Mouse (Mus musculus) forebrain, embryonic 14.5 days (tissue): Measurements from ENCODE around the gene Tmtc1. TPM values are rescaled to one million over a fixed set of nuclear protein-coding genes. Genes with fewer than 3 reads are reported as not detected.

ENCODE experiments used
- ATAC-seq: fragments of 200-750 bp; cut with Nextera tagmentation; 2 replicates; pipeline ENCODE4 v1.8.0; 2017; ENCODE audit warnings: mild to moderate bottlenecking, moderate library complexity
- DNase-seq: peaks from one replicate; pipeline ENCODE4 v3.0.0-alpha.2; 2015; ENCODE audit warnings: low spot score
- H3K27ac ChIP-seq: fragments of 300-500 bp; sonication (generic); 2 replicates; pipeline ENCODE4 v1.5.1; 2014; ENCODE audit warnings: low read depth, mild to moderate bottlenecking, control low read depth, low read length, moderate library complexity
- H3K27me3 ChIP-seq: fragments of 300-500 bp; sonication (generic); replicated peaks from 2 replicates; pipeline ENCODE4 v1.6.1; 2014; ENCODE audit warnings: low read length, control low read depth, mixed read lengths; ENCODE audit not compliant: control insufficient read depth, insufficient read depth
- H3K36me3 ChIP-seq: fragments of 300-500 bp; sonication (generic); 2 replicates; pipeline ENCODE4 v1.6.1; 2014; ENCODE audit warnings: low read length, control low read depth; ENCODE audit not compliant: control insufficient read depth, insufficient read depth
- H3K4me1 ChIP-seq: fragments of 300-500 bp; sonication (generic); 2 replicates; pipeline ENCODE4 v1.6.1; 2014; ENCODE audit warnings: antibody characterized with exemption, low read length, control low read depth; ENCODE audit not compliant: control insufficient read depth, insufficient read depth
- H3K4me2 ChIP-seq: fragments of 300-500 bp; sonication (generic); 2 replicates; pipeline ENCODE4 v1.6.1; 2014; ENCODE audit warnings: mild to moderate bottlenecking, control low read depth, low read length
- H3K4me3 ChIP-seq: fragments of 300-500 bp; sonication (generic); 2 replicates; pipeline ENCODE4 v1.5.1; 2014; ENCODE audit warnings: low read depth, low read length, control low read depth
- H3K9ac ChIP-seq: fragments of 300-500 bp; sonication (generic); 2 replicates; pipeline ENCODE4 v1.6.1; 2014; ENCODE audit warnings: mild to moderate bottlenecking, low read length, control low read depth, moderate library complexity
- H3K9me3 ChIP-seq: fragments of 300-500 bp; sonication (generic); replicated peaks from 2 replicates; pipeline ENCODE4 v1.6.1; 2016; ENCODE audit warnings: low read length, control low read depth, mixed read lengths; ENCODE audit not compliant: control insufficient read depth
- WGBS: fragments of 180-500 bp; shearing (Covaris S2); extraction: QIAGEN DNeasy Blood & Tissue Kit; methylation state at CpG from one replicate; pipeline ENCODE4 v1.1.7; 2014; 5-methylcytosine and 5-hydroxymethylcytosine counted together
- polyA plus RNA-seq: library from polyadenylated mRNA; unstranded; fragments of >200 nt; fragmentation: Nextera tagmentation; extraction: Ambion mirVana; gene quantifications from 2 replicates; pipeline ENCODE4 v1.2.1, GENCODE M21; 2014

The Tmtc1 gene
- polyA plus RNA-seq, 1 experiment from 2014 or later = 1.3 TPM

- H3K27me3 ChIP-seq = no peaks in the 10 kb centered on the region
- ATAC-seq (peak; percentile 79), DNase-seq (peak; percentile 73)
- no peak overlapping the region for H3K27ac ChIP-seq
- H3K36me3 ChIP-seq = peaks cover 5% of the 10 kb centered on the region; the same call in 1 of the 2 replicates
- H3K9me3 ChIP-seq = no peaks in the 10 kb centered on the region
- H3K4me3 ChIP-seq = peak overlapping the region; percentile 34
- no peaks in the 10 kb centered on the region for H3K4me1 ChIP-seq
- H3K9ac ChIP-seq = peak overlapping the region; percentile 53; the same call in 1 of the 2 replicates
- WGBS = 52% methylated on average over 85 of the region's 85 CpGs
- H3K4me2 ChIP-seq = peak overlapping the region; percentile 47
These were observed 89.4 kb downstream of the Tmtc1 start for GRCm38 (mm10) chr6:148354509-148355474.

GRCm38 (mm10) chr6:148354151-148354508, 90.1 kb downstream of the Tmtc1 start:
- H3K9me3 ChIP-seq = no peaks in the 10 kb centered on the region
- ATAC-seq (peak; percentile 22), DNase-seq (no peak)
- no peaks in the 10 kb centered on the region for H3K4me1 ChIP-seq
- H3K36me3 ChIP-seq = peaks cover 5% of the 10 kb centered on the region; the same call in 1 of the 2 replicates
- H3K27me3 ChIP-seq = no peaks in the 10 kb centered on the region
- whole genome bisulfite sequencing = 89% methylated on average over 16 of the region's 16 CpGs
- H3K4me2 ChIP-seq = peak overlapping the region; percentile 47
- peak overlapping the region; percentile 34; the same call in 1 of the 2 replicates for H3K4me3 ChIP-seq
- H3K27ac ChIP-seq = no peak overlapping the region
- H3K9ac ChIP-seq = no peak overlapping the region

- Histone ChIP-seq H3K36me3 (no peaks in the 10 kb centered on the region), H3K9ac (no peak overlapping the region), H3K27ac (no peak overlapping the region), H3K4me3 (no peak overlapping the region), H3K4me2 (no peak overlapping the region), H3K9me3 (no peaks in the 10 kb centered on the region), H3K27me3 (no peaks in the 10 kb centered on the region), H3K4me1 (no peaks in the 10 kb centered on the region)
- ATAC-seq = no peak
- 78% methylated on average over 3 of the region's 3 CpGs for WGBS
- no peak for DNase-seq
These were observed 99.2 kb downstream of the Tmtc1 start for GRCm38 (mm10) chr6:148345001-148345400.

- Histone ChIP-seq H3K9ac (no peak overlapping the region), H3K4me1 (peaks cover 4% of the 10 kb centered on the region; the same call in 1 of the 2 replicates), H3K4me3 (no peak overlapping the region), H3K27me3 (no peaks in the 10 kb centered on the region), H3K9me3 (no peaks in the 10 kb centered on the region), H3K27ac (no peak overlapping the region), H3K4me2 (no peak overlapping the region), H3K36me3 (no peaks in the 10 kb centered on the region)
- WGBS = 91% methylated on average over 2 of the region's 2 CpGs
- no peak for ATAC-seq
- DNase-seq = no peak
These were observed 102.0 kb downstream of the Tmtc1 start for GRCm38 (mm10) chr6:148342191-148342590.

- Histone ChIP-seq H3K4me1 (peaks cover 4% of the 10 kb centered on the region; the same call in 1 of the 2 replicates), H3K4me2 (no peak overlapping the region), H3K36me3 (no peaks in the 10 kb centered on the region), H3K9me3 (no peaks in the 10 kb centered on the region), H3K27me3 (no peaks in the 10 kb centered on the region), H3K4me3 (no peak overlapping the region), H3K9ac (no peak overlapping the region), H3K27ac (no peak overlapping the region)
- ATAC-seq (no peak), DNase-seq (no peak)
- 83% methylated on average over 2 of the region's 2 CpGs for WGBS
These were observed 102.4 kb downstream of the Tmtc1 start for GRCm38 (mm10) chr6:148341765-148342164.

GRCm38 (mm10) chr6:148338326-148338957, 105.7 kb downstream of the Tmtc1 start:
- Histone ChIP-seq H3K9ac (no peak overlapping the region), H3K9me3 (no peaks in the 10 kb centered on the region), H3K27ac (no peak overlapping the region), H3K36me3 (no peaks in the 10 kb centered on the region), H3K4me3 (no peak overlapping the region), H3K27me3 (no peaks in the 10 kb centered on the region), H3K4me1 (peaks cover 4% of the 10 kb centered on the region; the same call in 1 of the 2 replicates), H3K4me2 (no peak overlapping the region)
- WGBS = 13% methylated on average over 3 of the region's 3 CpGs
- DNase-seq (peak; percentile 55), ATAC-seq (peak; percentile 72)

- Histone ChIP-seq H3K4me3 (no peak overlapping the region), H3K9ac (no peak overlapping the region), H3K27ac (no peak overlapping the region), H3K27me3 (no peaks in the 10 kb centered on the region), H3K4me1 (peaks cover 4% of the 10 kb centered on the region; the same call in 1 of the 2 replicates), H3K36me3 (no peaks in the 10 kb centered on the region), H3K4me2 (no peak overlapping the region), H3K9me3 (no peaks in the 10 kb centered on the region)
- DNase-seq (no peak), ATAC-seq (no peak)
These were observed 107.8 kb downstream of the Tmtc1 start for GRCm38 (mm10) chr6:148336290-148336955.

- no peak overlapping the region for H3K4me2 ChIP-seq
- WGBS = 94% methylated on average over 2 of the region's 2 CpGs
- 0 out of 2 replicates have a peak, but pooled peaks cover 3% of the 10 kb centered on the region for H3K4me1 ChIP-seq
- ATAC-seq (no peak), DNase-seq (no peak)
- H3K9me3 ChIP-seq = no peaks in the 10 kb centered on the region
- no peak overlapping the region for H3K27ac ChIP-seq
- no peak overlapping the region for H3K9ac ChIP-seq
- H3K4me3 ChIP-seq = no peak overlapping the region
- H3K27me3 ChIP-seq = no peaks in the 10 kb centered on the region
- no peaks in the 10 kb centered on the region for H3K36me3 ChIP-seq
These were observed 112.3 kb downstream of the Tmtc1 start for GRCm38 (mm10) chr6:148331916-148332315.
